Mouse (Mus musculus): ENCODE results near the gene Dync1i1. TPM values are rescaled to one million over a fixed set of nuclear protein-coding genes. Genes with fewer than 3 reads are reported as not detected.

Gene Dync1i1
- polyA plus RNA-seq, 1 experiment from 2014 or later, result 1.4 TPM

DNA sequence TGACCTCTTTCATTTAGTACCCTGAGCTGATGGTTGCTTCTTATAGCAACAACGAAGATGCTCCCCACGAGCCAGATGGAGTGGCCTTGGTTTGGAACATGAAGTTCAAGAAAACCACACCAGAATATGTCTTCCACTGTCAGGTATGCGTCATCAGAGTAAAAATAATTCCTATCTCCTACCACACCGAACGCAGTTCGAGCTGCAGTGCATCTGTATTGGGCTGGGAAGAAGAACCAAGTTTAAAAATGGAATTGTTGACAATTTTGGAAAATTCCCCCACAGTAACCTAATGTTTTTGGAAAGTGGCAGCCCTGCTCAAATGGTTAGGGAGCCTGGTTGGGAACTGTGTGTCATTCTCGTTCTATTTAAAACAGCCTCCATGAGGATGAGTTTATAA is 197.7 kb downstream of the Dync1i1 start:
- WGBS, result 92% methylated on average over 7 of the region's 7 CpGs
- DNase-seq (ENCODE audit: low spot score), result no peak
- TF ChIP-seq CTCF (IDR thresholded peaks at IDR 0.05; ENCODE audit: low read depth), result no peak

DNA sequence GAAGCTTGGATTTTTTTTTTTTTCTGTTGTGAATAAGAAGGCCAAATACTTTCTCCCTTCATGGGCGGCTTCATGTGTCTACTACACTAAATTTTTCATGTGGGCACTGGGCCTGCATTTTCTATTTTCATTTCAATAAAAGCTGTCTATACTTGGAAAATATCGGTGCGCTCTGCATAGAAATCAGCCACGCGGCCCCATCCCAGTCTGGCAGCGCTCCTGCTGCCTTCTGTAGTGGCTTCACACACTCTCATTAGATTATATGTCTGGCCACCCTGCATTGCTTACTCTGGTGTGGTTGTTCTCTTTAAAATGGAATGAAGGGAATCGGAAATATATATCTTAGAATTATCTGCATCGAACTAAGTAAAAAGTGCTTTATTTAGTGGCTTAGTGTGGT is 204.7 kb downstream of the Dync1i1 start:
- Histone ChIP-seq H3K36me3 (ENCODE audit: insufficient read depth, low read length) (no peaks in the 10 kb centered on the region), H3K9me3 (replicated peaks; ENCODE audit: low read length) (no peaks in the 10 kb centered on the region), H3K27ac (no peak overlapping the region), H3K27me3 (ENCODE audit: insufficient read depth, low read length) (no peaks in the 10 kb centered on the region), H3K4me1 (replicated peaks; ENCODE audit: insufficient read depth, low read length) (no peaks in the 10 kb centered on the region), H3K9ac (ENCODE audit: low read depth, low read length) (no peak overlapping the region), H3K4me2 (ENCODE audit: low read length) (no peak overlapping the region), H3K4me3 (replicated peaks; ENCODE audit: low read depth, low read length) (no peak overlapping the region)
- ATAC-seq (replicated peaks; ENCODE audit: low FRiP score, low read depth), result no peak
- TF ChIP-seq CTCF (IDR thresholded peaks at IDR 0.05; ENCODE audit: low read depth), result no peak
- DNase-seq (ENCODE audit: low spot score), result no peak
- 88% methylated on average over 8 of the region's 8 CpGs for WGBS

More for the DNA sequence above, 197.7 kb downstream of the Dync1i1 start:
- H3K27me3 ChIP-seq (ENCODE audit: insufficient read depth, low read length), result no peaks in the 10 kb centered on the region
- H3K4me2 ChIP-seq (ENCODE audit: low read length), result no peak overlapping the region
- no peaks in the 10 kb centered on the region for H3K36me3 ChIP-seq (ENCODE audit: insufficient read depth, low read length)
- ATAC-seq (replicated peaks; ENCODE audit: low FRiP score, low read depth), result no peak
- H3K4me1 ChIP-seq (replicated peaks; ENCODE audit: insufficient read depth, low read length), result no peaks in the 10 kb centered on the region
- H3K9ac ChIP-seq (ENCODE audit: low read depth, low read length), result no peak overlapping the region
- no peaks in the 10 kb centered on the region for H3K9me3 ChIP-seq (replicated peaks; ENCODE audit: low read length)
- no peak overlapping the region for H3K27ac ChIP-seq
- no peak overlapping the region for H3K4me3 ChIP-seq (replicated peaks; ENCODE audit: low read depth, low read length)

- no peak overlapping the region for H3K27ac ChIP-seq
- DNase-seq (ENCODE audit: low spot score), result no peak
- H3K4me2 ChIP-seq (ENCODE audit: low read length), result no peak overlapping the region
- ATAC-seq (replicated peaks; ENCODE audit: low FRiP score, low read depth), result no peak
- H3K4me3 ChIP-seq (replicated peaks; ENCODE audit: low read depth, low read length), result no peak overlapping the region
- no peaks in the 10 kb centered on the region for H3K9me3 ChIP-seq (replicated peaks; ENCODE audit: low read length)
- no peak overlapping the region for H3K9ac ChIP-seq (ENCODE audit: low read depth, low read length)
- H3K27me3 ChIP-seq (ENCODE audit: insufficient read depth, low read length), result no peaks in the 10 kb centered on the region
- 84% methylated on average over 8 of the region's 8 CpGs for WGBS
- TF ChIP-seq CTCF (IDR thresholded peaks at IDR 0.05; ENCODE audit: low read depth), result no peak
- no peaks in the 10 kb centered on the region for H3K36me3 ChIP-seq (ENCODE audit: insufficient read depth, low read length)
- no peaks in the 10 kb centered on the region for H3K4me1 ChIP-seq (replicated peaks; ENCODE audit: insufficient read depth, low read length)
Measured at GRCm38 (mm10) chr6:5935587-5936353, 210.3 kb downstream of the Dync1i1 start.

DNA sequence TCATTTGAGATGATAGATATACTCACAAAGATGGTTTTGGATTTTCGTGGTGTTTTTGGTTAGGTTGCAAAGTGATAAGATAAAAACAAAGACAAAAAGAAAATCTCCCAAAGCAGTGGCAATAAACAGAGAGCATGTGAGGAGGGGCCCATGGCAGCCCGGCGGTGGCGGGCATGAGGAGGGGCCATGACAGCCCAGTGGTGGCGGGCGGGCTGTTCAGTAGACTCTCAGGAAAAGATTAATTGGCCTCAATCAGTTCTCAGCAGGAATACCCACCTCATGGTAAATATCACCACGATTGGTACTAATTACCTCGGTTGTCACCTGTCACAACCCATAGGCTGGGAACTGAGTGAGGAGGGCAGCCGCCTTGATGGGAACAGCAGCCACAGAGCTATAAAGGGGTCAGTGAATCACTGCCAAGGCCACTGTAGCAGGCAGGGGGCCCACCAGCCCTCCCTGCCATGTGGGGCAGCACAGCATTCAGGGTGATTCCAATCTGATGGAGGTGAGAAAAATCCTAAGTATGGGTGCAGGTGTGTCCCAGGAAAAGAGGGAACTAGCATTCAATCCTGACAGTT is 224.5 kb downstream of the Dync1i1 start:
- H3K27ac ChIP-seq, result no peak overlapping the region
- H3K4me1 ChIP-seq (replicated peaks; ENCODE audit: insufficient read depth, low read length), result no peaks in the 10 kb centered on the region
- WGBS, result 62% methylated on average over 9 of the region's 9 CpGs
- no peak overlapping the region for H3K4me2 ChIP-seq (ENCODE audit: low read length)
- H3K27me3 ChIP-seq (ENCODE audit: insufficient read depth, low read length), result no peaks in the 10 kb centered on the region
- H3K4me3 ChIP-seq (replicated peaks; ENCODE audit: low read depth, low read length), result no peak overlapping the region
- no peak overlapping the region for H3K9ac ChIP-seq (ENCODE audit: low read depth, low read length)
- DNase-seq (ENCODE audit: low spot score) (no peak), ATAC-seq (replicated peaks; ENCODE audit: low FRiP score, low read depth) (no peak)
- TF ChIP-seq CTCF (IDR thresholded peaks at IDR 0.05; ENCODE audit: low read depth), result no peak
- H3K9me3 ChIP-seq (replicated peaks; ENCODE audit: low read length), result no peaks in the 10 kb centered on the region
- H3K36me3 ChIP-seq (ENCODE audit: insufficient read depth, low read length), result no peaks in the 10 kb centered on the region

- TF ChIP-seq CTCF (IDR thresholded peaks at IDR 0.05; ENCODE audit: low read depth), result no peak
- no peak overlapping the region for H3K4me2 ChIP-seq (ENCODE audit: low read length)
- no peaks in the 10 kb centered on the region for H3K27me3 ChIP-seq (ENCODE audit: insufficient read depth, low read length)
- H3K9me3 ChIP-seq (replicated peaks; ENCODE audit: low read length), result no peaks in the 10 kb centered on the region
- WGBS, result 65% methylated on average over 10 of the region's 10 CpGs
- no peak overlapping the region for H3K27ac ChIP-seq
- H3K9ac ChIP-seq (ENCODE audit: low read depth, low read length), result no peak overlapping the region
- H3K4me3 ChIP-seq (replicated peaks; ENCODE audit: low read depth, low read length), result no peak overlapping the region
- ATAC-seq (replicated peaks; ENCODE audit: low FRiP score, low read depth), result no peak
- no peaks in the 10 kb centered on the region for H3K36me3 ChIP-seq (ENCODE audit: insufficient read depth, low read length)
- DNase-seq (ENCODE audit: low spot score), result no peak
- H3K4me1 ChIP-seq (replicated peaks; ENCODE audit: insufficient read depth, low read length), result no peaks in the 10 kb centered on the region
Measured at GRCm38 (mm10) chr6:5956316-5956913, 231.0 kb downstream of the Dync1i1 start.

GRCm38 (mm10) chr6:5960728-5961127 is 235.3 kb downstream of the Dync1i1 start:
- Histone ChIP-seq H3K27ac (no peak overlapping the region), H3K36me3 (ENCODE audit: insufficient read depth, low read length) (no peaks in the 10 kb centered on the region), H3K4me1 (replicated peaks; ENCODE audit: insufficient read depth, low read length) (no peaks in the 10 kb centered on the region), H3K27me3 (ENCODE audit: insufficient read depth, low read length) (no peaks in the 10 kb centered on the region), H3K9me3 (replicated peaks; ENCODE audit: low read length) (no peaks in the 10 kb centered on the region), H3K4me2 (ENCODE audit: low read length) (no peak overlapping the region), H3K4me3 (replicated peaks; ENCODE audit: low read depth, low read length) (no peak overlapping the region), H3K9ac (ENCODE audit: low read depth, low read length) (no peak overlapping the region)
- no peak for ATAC-seq (replicated peaks; ENCODE audit: low FRiP score, low read depth)
- WGBS, result 79% methylated on average over 4 of the region's 4 CpGs
- no peak for TF ChIP-seq CTCF (IDR thresholded peaks at IDR 0.05; ENCODE audit: low read depth)
- no peak for DNase-seq (ENCODE audit: low spot score)

All from kidney, postnatal 0 days (tissue).